Mouse (Mus musculus): Measurements from ENCODE around the gene Chmp2b.

Chmp2b gene

DNA sequence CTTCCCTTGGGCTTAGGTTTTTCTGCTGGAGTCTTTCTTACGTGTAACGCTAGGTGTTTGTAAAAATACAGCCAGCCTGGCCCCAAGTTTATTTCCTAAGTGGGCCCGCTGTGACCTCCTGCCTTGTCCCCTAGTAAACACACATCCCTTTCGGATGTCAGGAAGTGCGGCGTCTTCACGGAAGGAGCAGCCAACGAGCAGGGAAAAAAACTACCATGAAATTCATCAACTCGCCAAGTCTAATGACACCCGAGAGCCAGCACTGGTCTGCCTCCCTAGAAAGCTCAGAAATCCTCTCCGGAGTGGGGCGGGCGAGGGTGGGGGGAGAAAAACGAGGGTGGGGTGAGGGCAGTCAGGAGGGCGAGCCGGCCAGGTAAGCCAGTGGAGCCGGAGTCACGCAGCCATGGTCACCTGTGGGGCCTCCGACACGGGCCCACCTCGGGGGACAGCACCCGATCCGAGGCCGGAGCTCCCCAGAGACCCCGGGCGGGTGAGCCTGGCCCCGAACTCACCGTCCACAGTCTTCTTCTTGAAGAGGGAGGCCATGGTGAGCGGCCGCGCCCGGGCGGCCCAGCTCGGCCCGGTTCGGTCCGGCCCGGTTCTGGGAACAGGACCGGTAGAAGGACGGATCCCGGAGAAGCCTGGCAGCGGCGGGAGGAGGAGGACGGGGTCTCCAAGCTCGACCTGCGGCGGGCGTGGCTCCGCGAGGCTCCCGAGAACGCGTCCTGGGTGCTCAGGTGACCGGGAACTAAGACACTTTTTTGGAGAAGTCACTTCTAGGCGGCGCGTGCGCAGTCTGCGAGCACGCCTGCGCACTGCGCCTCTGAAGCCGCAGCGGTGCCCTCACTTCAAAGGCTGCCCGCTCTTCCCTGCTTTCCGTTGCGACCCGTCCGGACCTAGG lies at the start of gene Chmp2b:
Gene Chmp2b (minus strand): TSS at position 764 of the 901 bp plus-strand sequence.
- DNase-seq (ENCODE audit: low read depth, low spot score) = peak; percentile 89

DNA sequence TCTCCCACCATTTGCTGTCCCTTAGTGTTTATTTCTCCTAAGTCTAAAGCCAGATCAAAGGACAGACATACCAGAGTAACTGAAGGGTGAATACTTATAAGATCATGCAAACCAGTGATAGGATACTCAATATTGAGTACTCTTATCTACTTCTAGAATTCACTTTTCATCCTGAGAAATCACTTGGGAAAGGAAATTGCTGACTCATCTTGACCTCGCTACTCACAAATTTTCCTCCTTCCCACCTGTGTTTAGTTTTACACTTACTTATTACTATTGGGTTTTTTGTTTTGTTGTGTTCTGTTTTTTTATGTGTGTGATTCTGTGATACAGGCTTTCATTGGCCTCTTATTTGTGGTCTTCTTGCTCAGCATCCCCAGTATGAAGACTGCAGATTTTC lies 49.2 kb upstream of the Chmp2b start:
- no peak for DNase-seq (ENCODE audit: low read depth, low spot score)

DNA sequence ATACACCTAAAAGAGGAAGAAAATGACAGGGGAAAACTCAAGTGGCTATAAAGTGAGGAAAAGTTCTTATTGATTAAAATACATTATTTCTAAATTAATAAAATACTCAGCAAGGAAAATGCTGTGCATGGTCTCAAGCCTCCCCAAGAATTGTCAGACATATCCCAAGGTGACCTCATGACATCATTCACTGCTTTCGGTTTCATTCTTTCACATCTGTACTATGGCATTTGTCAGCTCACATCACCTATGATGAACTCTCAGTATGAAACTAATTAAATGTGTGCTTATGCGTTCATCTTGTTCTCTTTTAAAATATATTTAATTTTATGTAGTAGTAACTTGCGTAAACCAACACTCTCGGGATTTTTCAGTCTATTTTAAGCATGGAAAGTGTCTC lies 38.3 kb upstream of the Chmp2b start:
- no peak for DNase-seq (ENCODE audit: low read depth, low spot score)

DNA sequence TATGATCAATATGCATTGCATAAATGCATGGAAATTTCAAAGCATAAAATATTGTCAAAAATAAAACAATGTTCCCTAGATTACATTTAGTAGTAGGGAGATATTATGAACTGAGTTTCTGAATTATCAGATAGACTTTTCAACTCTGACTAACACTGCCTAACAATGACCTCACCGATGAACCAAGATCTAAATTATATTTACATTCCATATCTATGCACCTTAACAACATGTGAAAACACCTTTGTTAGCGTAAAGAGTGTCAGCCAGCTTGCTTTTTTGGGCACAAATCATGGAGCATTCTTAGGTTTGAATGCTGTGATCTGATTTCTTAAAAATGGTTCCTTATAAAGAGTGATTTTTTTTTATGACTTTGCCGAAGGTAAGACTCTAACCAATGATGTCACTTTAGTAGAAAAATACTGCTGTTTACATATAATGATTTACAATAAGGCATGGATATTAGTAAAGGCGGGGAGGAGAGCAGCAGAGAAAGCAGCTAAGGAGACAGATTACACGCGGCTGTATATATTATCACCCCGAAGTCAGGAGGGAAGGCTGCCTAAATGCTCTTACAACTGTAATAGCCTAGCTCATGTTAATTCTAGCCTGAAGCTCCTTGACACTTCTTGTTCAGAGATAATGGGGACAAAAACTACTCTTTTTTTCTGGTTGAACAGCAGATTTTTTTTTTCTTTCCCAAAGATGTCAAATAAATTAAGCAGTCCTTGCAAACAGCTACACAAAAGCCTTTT lies 23.8 kb upstream of the Chmp2b start:
- no peak for DNase-seq (ENCODE audit: low read depth, low spot score)

DNA sequence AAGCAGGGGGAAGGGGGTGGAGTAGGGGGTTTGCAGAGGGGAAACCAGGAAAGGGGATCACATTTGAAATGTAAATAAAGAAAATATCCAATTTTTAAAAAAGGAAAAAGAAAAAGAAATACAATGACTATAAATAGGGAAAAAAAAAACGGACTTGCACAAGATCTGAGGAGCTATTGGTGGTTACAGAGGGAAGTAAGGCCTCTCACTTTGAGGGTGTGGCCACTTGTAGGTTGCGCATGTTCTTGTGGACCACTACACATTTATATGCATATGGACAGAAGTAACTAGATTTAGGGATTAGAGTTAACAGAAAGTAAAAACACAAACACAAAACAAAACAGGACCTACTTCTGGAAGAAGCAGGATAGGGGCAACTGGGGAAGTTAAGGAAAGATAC lies 23.2 kb upstream of the Chmp2b start:
- DNase-seq (ENCODE audit: low read depth, low spot score) = no peak

DNA sequence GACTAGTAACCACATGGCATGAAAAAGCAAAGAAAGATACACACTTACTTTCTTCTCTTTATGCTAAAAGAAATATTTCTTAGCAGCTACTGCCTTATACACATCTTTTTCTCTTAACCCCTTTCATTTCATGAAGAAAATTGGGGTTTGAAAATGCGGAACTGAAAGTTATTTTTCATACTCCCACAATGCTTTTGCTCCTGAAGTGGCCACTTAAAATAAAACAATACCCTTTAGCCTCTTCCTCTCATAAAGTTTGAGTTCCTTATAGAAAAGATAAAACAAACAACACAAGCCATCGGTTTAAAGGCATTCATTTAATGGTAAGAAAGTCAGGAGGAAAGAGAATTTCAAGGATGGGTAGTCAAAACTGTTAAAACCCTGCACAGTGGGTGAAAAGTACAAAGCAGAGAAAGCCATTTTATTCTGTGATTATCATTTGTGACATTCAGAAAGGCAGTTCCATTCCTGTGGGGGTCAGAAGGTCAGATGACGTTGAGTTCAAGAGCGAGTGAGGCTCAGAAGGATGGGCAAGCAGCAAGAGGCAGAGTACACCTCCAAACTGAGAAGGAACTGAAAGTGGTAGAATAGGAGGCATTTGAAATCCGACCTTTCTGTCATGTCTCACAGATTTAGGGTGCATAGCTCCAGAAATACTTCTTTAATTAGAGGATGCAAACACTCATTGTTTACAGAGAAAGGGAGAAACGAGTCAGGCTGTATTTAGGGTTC lies 14.9 kb upstream of the Chmp2b start:
- DNase-seq (ENCODE audit: low read depth, low spot score) = no peak

DNA sequence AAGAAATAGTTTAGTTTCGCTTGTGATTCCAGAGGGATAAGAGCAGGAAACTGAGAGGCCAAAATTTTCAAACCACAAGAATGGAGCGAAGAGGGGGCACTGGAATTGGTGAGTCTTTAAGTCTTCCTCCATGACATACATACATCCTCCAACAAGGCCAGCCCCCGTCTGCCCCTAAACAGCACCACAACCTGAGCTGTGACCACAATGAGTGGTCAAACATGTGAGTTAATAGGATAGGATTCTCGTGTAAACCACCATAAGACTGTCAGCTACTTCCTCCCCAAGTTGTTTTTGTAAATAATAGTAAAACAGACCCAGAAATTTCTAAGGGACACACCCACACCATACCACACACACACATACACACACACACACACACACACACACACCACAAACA lies 6.3 kb upstream of the Chmp2b start:
- DNase-seq (ENCODE audit: low read depth, low spot score) = no peak

DNA sequence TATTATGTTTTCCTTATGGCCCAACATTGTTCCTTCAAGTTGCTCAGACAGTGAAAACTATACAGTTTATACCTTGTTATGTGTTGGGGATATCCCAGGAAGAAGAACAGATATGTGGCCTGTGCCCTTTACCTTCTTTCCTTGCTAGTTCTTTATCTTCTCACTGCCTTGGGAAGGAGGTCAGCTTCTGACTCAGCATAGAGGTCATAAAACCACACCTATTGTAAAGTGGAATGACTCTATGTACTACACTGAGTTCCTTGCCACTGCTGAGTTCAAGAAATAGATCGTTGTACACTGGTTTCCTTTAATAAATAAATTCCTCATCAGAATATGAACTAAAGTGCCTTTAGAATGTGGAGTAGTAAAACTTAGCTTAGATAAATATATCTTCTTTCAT lies 2.4 kb upstream of the Chmp2b start:
- no peak for DNase-seq (ENCODE audit: low read depth, low spot score)

DNA sequence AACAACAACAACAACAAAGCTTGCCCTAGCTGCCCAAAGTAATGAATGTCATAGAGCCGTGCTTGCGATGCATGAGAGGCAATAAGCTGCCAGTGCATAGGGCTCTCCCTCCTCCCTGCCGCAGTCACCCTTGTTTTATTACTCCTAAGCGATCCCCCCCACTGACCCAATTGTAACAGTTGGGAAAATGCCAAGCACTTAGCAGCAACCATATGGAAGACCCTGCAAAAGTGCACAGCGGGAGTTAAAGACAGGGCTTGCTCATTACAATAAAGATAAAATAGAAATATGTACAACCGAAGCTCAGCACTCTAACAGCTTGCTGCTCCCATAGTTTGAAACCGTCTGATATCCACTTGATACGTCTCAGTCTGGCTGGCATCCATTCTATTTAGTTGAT lies 1.8 kb upstream of the Chmp2b start:
- DNase-seq (ENCODE audit: low read depth, low spot score) = no peak

DNA sequence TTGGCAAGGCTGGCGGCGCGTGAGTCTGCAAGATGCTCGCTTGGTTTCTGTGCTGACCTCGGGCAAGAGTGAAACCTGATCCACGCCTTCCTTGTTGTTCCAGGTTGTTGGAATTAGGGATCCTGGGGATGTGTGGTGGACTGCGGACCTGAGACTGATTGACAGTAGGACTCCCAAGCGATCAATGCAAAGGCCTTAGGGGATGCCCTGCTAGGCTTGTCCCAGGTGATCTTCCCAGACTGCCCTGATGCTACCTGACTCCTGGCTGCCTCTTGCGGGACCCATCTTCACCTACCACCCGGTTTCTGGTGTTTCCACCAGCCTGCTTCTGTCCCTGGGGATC lies 309 bp upstream of the Chmp2b start:
- no peak for DNase-seq (ENCODE audit: low read depth, low spot score)

DNA sequence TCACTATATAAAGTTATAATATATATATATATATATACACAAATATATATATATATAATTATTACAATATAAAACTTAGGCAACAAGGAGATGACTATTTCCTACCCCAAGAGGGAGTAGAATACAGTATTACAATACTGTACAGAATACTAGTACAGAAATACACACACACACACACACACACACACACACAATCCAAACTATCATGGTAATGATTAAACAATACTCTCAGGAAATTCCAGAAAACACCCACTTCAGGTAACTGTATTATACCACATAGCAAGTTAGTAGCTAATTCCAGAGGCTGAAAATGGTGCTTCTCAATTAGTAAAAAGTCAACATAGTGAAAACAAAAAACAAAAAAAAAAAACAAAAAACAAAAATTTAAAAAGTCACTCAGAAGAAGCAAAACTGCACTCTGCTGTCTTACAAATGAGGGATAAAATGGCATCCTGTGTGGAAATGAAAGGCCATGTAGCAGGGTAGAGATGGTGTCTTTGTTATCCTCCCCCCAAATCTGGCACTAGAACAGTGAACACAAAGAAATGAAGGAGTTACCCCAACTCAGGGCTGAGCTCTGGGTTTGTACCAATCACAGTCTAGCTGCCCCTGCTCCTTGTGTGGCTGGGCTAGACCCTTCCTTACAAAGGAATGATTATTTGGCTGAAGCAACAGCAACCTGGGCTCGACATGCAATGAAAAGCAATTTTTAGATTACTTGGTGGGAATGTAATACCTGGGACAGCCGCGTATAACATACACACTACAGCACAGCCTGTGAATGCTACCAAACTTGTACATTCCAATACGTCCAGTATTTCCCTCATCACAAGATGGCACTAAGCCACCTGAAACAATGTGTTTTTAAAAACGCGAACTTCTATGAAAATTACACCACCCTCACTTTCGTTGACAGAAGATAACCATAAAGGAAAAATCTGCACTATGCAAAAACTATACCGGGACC lies 1.2 kb downstream of the Chmp2b start:
- no peak for DNase-seq (ENCODE audit: low read depth, low spot score)

DNA sequence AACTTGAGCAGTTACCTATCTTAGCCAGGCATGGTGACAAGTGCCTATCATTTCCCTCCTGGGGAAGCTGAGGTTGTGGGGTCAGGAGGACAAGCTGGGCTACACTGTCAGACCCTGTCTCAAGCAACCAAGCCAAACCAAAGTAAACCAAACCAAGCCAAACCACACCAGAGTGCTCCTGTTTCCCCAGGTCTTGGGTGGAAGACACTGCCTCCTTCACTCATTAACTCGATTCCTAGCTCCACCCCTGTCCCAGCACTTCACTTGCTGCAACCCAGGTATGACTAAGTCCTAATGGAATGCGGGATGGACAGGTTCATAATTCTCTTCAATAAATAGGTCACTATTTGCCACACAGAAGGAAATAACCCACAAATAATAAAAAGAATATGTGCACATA lies 2.9 kb downstream of the Chmp2b start:
- no peak for DNase-seq (ENCODE audit: low read depth, low spot score)

DNA sequence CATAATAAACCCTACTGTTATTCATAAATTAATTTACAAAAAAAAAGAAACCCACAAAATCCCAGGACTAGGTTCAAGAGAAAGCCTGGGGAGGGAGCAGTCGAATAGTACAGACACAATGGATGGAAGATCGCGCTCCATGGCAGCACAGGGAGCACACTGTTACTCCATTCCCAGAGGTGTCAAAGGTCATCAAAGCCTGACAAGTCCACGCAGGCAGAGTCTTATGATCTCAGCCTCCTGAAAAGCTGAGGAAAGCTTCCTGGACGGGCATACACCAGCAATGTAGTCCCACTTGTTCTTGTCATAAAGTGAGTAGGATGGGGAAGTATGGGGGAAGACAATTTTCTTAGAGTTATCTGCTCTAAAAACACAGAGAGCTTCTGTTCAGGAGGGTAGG lies 5.2 kb downstream of the Chmp2b start:
- DNase-seq (ENCODE audit: low read depth, low spot score) = no peak

DNA sequence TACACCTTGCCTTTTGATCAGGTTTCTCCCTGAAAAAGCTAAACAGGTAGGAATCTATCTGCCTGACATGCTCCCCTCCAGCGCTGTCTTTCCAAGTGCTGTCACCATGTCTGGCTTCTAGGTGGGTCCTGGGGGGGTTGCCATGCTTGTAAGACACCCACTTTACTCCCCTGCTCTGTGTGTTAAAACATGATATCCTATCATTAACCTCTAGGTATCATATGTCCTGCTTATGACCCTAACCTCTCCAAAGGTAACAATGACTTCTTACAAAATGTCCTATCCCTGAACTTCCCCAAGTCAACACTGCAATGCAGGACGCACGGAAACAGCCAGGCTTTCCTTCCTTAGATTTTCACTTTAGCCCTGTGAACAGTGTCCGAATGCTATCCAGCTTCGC lies 8.3 kb downstream of the Chmp2b start:
- DNase-seq (ENCODE audit: low read depth, low spot score) = no peak

DNA sequence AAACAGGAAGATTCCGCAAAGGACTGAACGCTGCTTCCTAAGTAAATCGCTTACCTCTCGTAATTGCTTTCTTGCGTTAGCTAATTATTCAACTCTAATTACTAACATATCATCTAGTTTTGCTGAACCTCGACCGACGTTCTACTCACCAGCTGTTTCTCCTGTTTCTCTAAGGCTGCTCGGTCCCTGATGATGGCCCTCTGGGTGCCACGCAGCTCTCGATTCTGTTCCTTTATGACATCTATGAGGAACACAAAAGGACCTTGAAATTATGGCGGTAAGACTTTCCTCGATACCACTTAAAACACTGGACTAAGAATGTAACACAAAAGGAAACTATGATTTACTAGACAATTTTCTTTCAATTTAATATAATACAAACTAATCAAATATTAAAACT lies 11.7 kb downstream of the Chmp2b start:
- DNase-seq (ENCODE audit: low read depth, low spot score) = no peak

DNA sequence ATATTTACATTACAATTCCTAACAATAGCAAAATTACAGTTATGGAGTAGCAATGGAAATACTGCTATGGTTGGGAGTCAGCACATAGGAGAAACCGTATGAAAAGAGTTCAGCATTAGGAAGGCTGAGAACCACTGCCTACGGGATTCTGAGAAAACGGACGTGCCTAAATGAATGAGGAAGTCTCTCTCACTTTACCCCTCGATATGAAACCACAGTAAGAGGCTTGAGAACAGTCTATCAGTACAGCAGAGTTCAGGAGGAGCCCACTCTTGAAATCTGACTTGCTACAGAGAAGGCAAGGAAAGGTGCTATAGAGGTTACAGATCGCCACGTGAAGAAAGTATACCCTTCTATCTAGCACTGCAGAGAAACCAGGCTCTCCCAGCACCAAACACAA lies 13.6 kb downstream of the Chmp2b start:
- DNase-seq (ENCODE audit: low read depth, low spot score) = no peak

DNA sequence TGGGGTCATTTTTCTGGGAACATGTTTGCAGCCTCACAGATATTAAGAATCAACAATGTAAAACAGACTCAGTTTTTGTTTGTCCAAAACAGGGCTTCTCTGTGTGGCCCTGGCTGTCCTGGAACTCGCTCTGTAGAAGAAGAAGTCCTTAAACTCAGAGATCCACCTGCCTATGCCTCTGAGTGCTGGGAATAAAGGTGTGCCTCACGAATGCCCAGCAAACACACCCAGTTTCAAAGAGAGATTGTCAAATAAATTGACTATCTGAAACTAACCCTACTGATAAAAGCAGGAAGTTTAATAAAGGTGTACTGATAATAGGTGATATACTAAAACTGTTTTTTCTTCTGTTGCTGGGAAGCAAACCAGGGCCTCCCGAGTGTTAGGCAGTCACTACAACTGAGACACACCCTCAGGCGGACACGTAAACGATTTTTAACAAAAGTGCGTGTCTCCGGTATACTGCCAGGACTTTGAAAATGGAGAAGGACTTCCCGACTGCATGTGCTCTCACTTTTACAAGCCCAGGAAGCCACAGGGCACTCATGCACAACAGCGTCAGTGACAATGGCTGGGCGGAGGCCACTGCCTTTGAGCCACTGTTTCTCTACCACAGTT lies 18.7 kb downstream of the Chmp2b start:
- DNase-seq (ENCODE audit: low read depth, low spot score) = no peak

DNA sequence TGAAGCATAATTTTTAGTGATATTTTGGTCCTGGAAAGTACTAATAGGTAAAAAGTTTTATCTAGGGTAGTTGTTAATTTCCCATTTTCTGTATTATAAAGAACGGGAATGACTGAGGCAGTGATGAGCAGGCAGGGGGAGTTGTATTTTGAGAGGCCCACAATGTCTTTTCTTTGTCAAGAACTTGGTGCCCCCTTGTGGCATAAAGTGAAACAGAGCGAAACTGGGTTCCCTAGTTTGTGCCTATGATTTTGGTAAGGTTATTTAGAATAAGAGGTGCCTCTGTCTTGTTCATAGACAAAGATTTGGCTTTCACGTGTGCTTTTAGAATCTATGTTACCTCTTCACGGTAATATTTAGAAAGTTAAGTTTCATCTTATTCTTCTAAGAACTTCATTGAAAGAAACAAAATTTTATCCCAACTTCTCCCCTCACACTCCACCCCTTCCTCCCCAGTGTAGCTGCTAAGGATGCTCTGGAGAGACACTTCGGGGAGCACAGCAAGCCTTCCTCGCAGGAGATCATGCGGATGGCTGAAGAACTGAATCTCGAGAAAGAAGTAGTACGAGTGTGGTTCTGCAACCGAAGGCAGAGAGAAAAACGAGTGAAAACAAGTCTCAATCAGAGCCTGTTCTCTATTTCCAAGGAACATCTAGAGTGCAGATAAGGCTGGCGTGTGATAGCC lies 29.1 kb downstream of the Chmp2b start:
- DNase-seq (ENCODE audit: low read depth, low spot score) = no peak

DNA sequence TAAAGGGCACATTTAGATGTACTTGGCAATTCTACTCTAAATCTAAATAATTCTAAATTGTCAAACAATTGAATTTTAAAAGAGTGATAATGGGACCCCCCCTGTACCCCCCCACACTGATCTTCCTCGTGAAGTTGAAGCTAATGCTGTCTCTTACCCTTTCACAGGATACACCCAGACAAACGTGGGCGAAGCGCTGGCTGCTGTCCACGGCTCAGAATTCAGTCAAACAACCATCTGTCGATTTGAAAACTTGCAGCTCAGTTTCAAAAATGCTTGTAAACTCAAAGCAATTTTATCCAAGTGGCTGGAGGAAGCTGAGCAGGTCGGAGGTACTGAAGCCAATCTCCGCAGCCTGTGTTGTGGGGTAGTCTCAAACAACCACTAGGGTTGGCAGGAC lies 30.9 kb downstream of the Chmp2b start:
- no peak for DNase-seq (ENCODE audit: low read depth, low spot score)

DNA sequence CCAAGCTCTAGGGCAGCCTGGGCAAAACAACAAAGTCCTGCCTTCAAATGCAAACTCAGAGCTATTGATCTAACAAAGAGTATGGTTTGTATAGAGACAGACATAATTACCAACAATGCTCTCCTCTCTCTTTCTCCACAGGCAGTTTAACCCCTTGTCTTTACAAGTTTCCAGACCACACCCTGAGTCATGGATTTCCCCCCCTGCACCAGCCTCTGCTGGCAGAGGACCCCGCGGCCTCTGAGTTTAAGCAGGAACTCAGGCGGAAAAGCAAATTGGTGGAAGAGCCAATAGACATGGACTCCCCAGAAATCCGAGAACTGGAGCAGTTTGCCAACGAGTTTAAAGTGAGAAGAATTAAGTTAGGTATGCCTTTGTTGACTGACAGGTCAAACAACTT lies 32.9 kb downstream of the Chmp2b start:
- DNase-seq (ENCODE audit: low read depth, low spot score) = no peak
